Mouse (Mus musculus): ENCODE measurements around the gene Plk5. TPM values are rescaled to one million over a fixed set of nuclear protein-coding genes. Genes with fewer than 3 reads are reported as not detected.
"Not testable (repeated sequence)": the region's sequence is repeated elsewhere in the genome, so short reads cannot be mapped to it uniquely, and the experiment has no call there.

Gene Plk5
- total RNA-seq, 2 experiments from 2014 or later = 30.3 to 30.5 TPM

DNA sequence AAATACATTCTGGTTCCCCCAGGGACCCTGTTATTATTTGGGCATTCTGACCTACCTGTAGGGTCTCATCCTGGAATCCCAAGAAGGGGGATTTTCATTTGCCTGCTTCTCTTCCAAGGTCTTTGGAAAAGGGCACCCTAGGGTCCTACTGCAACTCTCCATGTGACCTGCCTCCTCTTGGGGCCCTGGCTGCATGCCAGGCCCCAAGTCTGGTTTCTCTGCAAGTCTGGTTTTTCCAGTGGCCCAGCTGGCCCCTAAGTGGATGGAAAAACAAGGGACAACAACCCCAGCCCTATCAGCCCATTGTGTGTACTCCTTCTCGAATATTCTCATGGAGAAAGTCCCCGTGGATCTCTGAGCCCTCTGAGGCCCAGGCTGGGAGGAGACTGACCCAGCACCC, 25.4 kb upstream of the Plk5 start:
- DNase-seq (ENCODE audit: low spot score in 2 of 2) = no peak

DNA sequence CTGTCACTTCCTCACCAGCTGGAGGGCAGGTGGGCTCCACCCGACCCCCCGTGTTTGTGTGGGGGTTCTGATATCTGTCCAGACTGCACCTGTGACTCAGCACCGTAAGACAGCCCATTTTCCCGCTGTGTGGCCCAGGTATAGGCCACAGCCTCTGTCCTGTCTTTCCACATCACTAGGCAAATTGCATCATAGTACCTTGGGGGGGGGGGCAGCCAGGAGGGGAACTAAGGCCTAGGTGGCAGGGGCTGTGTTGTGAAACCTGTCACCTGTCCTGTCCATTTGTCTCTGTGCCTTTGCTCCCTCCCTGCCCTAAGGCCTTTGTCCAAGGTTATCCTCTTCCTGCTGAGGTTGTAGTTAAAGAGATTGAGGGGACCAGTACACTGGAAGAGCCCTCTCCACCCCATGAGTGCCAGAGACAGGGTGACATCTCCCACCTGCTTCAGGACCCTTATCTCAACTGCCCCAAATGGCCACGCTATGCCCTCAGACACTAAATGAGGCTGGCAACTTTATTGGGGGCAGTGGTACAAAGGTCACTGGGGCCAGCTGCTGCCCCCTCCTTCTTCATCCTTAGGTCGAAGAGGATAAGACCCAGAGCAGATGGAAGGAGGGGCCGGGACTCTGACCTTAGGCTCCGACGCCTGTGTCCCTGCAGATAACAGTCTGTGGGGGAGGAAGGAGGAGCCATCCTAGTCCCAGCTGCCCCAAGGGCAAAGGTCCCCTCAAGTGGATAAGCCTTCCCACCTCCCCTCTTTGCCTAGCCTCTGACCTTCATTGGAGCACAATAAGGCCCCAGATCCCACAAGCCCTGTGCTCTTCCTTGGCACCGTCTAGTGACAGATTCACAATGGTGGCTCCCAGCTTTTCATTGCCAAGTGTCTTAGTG, 24.4 kb upstream of the Plk5 start:
- no peak for DNase-seq (ENCODE audit: low spot score in 2 of 2)

DNA sequence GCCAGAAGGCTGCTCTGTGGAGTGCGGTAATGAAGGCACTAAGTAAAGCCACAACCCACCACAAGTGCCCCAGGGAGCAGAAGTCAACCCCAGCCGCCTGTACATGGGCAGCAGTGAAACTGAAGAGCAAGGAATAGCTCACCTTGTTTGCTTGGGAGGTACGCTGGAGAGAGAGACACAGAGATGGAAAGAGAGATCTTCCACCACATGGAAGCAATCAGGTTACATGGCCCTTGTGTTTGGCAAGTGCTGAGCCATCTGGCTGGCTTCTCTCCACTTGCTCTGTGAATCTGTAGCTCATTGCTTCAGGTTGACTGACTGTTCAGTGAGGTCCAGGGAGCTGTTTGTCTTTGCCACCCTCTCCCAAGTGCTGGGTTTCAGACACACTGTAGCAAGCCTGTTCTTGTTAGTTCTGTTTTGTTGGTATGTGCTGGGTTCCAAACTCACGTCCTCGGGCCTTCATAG, 23.7 kb upstream of the Plk5 start:
- DNase-seq (ENCODE audit: low spot score in 2 of 2) = no peak

DNA sequence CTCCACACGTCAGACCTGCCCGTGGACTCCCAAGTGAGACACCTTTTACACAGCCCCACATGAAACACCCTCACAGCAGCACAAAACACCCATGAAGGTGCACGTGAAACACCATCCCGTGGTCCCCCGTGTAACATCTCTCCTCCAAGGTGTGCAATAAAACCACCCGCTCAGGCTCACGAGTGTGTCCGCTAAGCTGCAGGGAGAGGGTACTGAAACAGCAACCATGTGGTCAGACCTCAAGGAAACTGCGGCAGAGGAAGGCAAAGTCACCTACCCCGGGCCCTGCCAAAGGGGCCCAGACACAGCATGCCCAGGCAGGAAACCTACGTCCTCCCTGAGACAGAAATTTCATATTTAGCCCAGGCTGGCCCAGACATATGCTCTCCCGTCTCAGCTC, 20.0 kb upstream of the Plk5 start:
- no peak for DNase-seq (ENCODE audit: low spot score in 2 of 2)

DNA sequence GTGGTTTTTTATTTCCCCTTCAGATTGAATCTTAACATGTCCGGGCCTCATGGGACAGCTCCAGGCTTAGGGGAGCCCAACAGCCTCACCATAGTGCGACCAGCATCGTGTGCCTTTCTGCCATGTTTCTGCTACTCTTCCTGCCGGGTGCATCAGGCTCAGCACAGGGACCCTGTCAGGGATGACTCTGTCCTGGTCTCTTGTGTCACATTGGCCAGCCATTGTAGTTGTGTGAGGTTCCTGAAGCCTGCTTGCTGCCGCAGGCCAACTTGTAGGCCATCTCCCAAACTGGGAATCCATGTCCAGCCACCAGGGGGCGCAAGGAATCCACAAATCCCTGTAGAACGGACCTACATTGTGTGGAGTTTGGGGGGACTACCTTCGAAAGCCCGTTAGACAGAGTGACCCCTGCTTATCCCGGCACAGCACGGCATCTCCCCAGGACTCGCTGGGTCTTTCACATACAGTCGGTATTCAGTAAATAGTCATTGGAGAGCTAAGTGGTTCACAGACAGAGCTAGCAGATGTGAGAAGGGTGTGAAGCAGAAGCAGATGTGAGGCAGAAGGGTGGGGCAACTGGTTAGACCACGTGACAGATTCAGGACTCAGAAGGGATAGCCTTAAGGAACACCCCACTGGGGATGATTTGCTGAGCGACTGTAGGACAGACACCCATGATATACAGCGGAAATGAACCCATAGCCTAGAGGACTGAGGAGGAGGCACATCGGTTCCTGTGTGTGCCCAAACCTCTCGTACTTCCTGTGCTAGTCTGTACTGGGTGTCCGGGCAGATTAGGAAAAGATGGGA, 16.1 kb upstream of the Plk5 start:
- DNase-seq (ENCODE audit: low spot score in 2 of 2) = peak; percentile 70 to 90

DNA sequence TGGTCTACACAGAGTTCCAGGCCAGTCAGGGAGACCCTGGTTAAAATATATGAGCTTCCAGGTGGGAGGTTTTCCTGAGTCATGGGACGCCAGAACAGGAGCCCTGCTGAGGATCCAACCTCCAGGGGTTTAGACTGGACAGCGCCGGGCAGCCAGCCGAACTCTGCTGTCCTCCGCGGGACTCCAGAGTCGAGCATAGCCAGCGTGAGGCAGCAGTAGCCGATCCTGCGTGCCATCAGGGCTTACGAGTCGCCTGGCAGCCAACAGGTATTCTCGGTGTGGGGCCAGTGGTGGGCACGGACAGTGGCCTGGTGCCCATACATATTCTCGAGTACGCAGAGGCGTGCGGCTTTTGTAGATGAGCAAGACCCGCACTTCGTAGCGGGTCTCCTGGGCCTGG, 15.2 kb upstream of the Plk5 start:
- DNase-seq (ENCODE audit: low spot score in 2 of 2) = no peak

DNA sequence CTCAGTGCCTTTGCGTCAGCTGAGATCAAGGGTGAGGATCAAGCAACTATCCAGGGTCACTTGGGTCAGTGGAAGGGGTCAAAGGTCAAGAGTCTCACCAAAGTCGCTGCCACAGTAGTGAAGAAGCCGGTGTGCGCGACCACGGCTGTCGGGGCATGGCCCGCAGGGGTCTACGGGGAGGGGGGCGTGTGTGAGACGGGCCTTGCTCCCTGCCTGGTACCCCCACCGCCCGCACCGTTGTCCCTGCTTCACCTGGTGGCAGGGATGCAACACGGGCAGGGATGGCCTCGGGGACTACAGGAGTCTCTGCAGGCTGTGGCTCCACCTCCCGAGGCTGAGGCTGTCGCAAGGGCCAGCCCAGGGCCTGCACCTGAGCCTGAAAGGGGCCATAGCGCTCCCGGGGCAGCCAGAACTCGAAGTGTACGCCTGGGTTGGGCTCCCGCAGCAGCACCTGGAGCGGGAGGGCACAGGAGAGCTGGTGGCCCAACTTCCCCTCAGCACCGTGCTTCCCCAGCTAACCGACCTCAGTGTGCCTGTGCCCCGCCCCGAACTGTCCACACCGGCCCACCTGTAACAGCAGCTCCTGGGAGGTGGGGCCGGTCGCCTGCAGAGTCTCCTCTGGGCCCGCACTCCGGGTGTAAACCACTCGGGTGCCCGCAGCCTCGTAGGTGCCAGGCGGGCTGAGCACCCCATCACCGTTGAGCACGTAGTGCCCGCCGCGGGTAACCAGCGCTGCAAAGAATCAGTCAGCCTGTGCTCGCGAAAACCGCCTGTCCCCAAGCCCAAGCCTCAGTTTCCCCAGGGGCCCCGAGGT, 14.6 kb upstream of the Plk5 start:
- no peak for DNase-seq (ENCODE audit: low spot score in 2 of 2)

DNA sequence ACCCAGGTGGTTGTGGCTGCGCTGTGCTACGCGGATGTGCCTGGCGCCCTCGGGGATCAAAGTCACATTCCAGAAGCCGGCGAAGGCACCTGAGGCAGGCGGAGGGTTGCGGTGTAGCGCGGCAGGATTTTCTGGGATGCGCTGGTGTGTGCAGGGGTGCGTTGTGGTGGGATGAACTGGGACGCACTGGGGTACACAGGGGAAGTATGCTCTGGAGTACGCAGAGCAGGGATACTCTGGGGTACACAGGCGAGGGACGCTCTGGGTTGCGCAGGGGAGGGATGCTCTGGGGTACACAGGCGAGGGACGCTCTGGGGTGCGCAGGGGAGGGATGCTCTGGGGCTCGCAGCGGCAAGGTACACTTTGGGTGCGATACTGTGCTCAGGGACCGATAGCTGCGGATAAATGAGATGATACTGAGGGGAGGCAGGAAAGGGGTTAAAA, 13.9 kb upstream of the Plk5 start:
- no peak for DNase-seq (ENCODE audit: low spot score in 2 of 2)

DNA sequence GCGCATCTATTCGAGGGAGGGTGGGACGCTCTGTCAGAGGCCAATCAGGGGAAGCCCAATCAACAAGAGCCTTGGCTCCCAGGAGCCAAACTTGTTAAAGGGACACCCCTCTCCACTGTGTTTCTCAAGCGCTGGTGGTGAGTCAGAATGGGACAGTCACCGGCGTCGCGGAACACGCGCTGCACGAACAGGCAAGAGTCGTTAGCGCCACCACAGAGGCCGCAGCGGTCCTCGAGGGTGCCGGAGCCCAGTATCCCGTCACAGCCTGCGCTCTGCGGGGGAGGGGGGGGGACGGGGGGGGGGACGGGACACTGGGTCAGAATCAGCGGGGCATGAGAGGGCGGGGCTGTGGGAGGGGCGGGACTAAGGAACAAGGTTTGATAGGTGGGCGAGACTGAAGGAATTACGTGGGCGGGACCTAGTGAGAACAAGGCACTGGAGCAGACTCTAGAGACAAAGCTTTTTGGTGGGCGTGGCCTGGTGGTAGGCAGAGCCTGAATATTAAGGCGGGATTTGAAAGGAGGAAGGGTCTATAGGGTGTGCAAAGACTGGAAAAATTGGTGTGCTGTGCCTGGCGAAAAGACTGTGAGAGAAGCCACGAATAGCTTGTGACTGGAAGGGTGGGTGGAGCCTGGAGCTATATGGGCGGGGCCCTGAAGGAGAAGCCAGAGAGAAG, 13.4 kb upstream of the Plk5 start:
- peak in 1 of 2 experiments; percentile 57 for DNase-seq (ENCODE audit: low spot score in 2 of 2)

DNA sequence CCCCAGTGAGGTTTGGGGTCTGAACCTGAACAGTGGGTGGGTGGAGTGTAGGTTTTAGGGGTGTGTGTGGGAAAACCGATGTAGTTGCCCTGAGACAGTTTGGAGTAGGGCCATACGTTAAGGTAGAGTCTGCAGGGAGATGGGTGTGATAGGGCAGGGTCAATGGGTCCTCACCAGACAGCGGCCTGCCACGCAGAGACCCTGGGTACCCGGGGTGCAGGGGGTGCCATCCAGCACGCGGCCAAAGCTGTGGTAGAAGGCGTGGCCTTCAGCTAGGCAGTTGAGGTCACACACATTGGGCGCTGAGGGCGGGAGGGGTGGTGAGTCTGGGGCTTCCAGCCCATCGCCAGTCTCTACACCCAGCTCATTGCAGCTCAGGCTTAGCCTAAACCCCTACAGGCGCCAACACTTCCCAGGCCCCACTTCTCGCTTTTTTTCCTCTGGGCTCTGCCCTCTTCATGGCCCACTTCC, 12.8 kb upstream of the Plk5 start:
- DNase-seq (ENCODE audit: low spot score in 2 of 2) = no peak

DNA sequence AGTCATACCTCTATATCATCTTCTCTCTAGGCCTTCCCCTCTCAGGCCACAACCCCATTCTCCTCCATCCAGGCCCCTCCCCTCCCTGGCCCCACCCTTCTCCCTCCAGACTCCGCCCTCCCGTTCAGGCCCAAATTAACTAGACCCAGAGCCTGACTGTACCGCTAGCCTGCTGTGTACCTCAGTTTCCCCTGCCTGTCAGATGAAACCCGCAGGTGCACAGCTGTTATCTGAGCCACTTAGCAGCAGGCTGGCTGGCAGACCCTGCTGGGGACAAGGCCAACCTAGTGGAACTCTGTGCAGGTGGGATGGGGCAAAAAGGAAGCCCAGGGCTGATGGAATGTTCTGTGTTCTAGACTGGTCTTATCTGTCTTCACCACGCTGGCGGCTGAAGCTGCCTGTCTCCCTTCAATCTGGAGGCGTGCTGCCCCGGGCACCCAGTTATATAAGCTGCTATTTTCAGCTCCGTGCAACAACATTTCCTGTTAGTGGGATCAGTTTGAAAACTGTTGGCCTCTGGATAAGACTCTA, 12.1 kb upstream of the Plk5 start:
- peak in 1 of 2 experiments; percentile 77 for DNase-seq (ENCODE audit: low spot score in 2 of 2)

DNA sequence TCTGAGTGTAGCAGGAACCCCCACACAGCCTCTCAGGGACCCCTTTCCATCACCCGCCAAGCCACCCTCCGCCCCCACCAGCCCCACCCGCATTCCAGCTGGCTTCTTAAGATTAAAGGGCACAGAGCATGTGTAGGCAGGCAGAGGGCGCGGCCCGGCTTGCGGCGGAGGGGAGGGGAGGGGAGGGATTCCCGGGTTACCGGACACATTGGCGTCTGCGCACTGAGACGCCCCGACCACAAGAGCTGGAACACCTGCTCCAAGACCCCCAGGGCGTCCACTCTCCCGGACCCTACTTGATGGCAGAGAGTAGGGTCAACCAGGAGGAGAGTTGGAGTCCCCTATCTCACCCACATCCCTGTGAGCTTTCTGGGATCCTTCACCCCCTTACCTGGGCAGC, 11.1 kb upstream of the Plk5 start:
- DNase-seq (ENCODE audit: low spot score in 2 of 2) = no peak

DNA sequence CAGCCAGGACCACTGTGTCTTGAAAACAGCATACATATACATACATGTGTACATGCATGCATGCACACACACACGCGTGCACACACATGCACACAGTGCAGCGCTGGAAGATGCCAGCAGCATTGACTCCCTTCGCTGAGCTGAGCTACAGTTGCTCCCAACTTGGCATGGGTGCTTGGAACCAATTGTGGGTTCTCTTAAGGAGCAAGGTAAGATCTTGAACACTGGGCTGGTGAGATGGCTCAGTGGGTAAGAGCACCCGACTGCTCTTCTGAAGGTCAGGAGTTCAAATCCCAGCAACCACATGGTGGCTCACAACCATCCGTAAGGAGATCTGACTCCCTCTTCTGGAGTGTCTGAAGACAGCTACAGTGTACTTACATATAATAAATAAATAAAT, 10.3 kb upstream of the Plk5 start:
- DNase-seq (ENCODE audit: low spot score in 2 of 2) = not testable (repeated sequence)

DNA sequence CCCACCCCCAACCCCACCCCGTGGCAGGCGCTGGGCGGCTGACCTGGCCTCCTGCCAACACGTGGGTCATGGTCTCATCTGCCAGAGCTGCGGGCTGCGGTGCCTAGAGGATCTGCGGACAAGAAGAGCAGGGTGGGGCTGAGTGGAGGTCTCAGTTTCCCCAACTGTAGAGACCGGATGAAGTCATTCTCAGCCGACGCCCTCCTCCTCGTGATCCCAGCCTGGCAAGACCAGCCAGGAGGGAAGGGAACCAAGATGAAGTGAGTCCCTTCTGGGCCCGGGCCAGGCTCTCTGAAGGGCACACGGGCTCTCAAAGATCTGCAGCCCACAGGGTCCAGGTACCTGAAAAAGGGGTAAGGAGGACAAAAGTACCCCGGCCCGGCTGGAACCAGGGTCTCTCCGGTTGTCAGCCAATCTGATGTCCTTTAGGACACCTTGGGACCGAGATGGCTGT, 8.7 kb upstream of the Plk5 start:
- no peak for DNase-seq (ENCODE audit: low spot score in 2 of 2)

DNA sequence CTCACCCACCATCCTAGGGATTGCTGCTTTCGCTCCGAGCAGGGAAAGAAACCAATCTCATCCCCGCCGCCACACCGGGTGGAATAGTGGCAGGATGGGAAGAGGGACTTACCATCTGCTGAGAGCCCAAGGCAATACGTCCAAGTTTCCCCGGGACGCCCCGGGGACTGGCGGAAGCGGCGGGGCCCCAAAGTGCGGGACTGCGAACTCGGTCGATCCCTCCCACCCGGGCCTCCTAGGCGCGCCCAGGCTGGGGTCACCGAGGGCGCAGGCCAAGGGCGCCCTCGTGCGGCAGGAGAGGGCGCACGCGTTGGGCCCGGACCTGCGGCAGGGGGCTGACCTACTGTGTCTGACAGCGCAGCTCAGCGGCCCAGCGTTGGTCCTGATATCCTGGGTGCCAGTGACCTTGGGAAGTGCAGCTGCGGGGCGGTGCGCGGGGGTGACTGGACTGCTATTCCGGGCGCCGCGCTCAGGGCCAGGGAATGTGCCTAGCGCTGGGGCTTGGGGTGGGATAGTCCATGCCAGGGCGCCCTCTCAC, 7.9 kb upstream of the Plk5 start, which contains the start of gene Adamtsl5:
Gene Adamtsl5 (minus strand): TSS at position 169 of the 538 bp plus-strand sequence.
- no peak for DNase-seq (ENCODE audit: low spot score in 2 of 2)

DNA sequence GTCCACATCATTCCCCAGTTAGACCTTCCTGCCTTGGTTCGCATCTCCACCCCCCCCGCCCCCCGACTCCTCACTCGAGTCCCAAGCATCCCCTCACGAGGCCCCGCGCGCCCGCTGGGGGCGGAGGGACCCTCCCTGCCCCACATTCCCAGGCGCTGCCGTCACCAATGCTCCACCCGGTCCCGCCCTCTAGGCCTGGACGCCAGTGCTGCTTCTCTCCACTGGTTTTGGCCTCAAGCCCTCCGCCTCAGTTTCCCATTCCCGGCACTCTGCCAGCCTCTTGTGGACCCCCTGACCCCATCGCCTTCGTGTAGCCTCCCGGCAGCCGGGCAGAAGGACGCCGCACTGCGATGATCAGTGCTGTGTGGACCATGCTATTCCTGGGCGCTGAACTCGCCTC, 7.3 kb upstream of the Plk5 start:
- DNase-seq (ENCODE audit: low spot score in 2 of 2) = no peak

DNA sequence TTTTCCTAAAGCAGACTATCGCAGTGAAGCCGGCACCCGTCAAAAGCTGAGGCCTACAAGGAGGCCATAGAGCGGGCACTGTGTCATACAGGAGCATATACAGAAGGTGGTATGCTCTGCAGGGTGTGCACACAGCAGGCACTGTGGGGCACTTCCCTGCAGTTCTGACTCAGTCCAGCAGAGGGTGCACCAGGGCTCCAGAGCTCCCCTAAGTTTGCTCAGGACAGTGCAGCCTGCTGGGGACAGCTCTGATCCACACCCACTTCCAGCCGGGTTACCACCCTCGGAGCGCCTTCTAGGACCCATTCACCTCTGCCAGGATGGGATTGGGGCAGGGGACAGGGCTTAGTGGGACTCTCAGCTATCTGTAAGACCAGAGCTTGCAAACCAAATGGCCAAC, 6.0 kb upstream of the Plk5 start:
- DNase-seq (ENCODE audit: low spot score in 2 of 2) = peak; percentile 66 to 91

DNA sequence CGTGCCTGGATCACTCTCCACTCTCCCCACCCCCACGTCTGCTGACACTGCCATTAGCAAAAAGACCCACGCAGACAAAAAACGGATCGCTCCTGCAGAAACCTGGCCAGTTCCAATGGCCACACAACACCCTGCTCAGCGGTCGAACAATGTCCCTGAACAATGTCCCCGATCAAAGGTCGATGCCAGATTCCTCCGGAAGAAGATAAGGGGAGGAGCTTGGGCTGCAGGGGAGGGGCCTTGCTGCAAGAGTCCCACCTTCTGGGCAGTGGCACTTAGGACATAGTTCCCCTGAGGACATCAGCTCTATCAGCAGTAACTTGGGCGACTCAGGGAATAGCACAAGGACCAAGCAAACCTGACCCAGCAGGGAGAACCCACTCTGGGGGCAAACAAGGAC, 4.4 kb upstream of the Plk5 start:
- no peak for DNase-seq (ENCODE audit: low spot score in 2 of 2)

DNA sequence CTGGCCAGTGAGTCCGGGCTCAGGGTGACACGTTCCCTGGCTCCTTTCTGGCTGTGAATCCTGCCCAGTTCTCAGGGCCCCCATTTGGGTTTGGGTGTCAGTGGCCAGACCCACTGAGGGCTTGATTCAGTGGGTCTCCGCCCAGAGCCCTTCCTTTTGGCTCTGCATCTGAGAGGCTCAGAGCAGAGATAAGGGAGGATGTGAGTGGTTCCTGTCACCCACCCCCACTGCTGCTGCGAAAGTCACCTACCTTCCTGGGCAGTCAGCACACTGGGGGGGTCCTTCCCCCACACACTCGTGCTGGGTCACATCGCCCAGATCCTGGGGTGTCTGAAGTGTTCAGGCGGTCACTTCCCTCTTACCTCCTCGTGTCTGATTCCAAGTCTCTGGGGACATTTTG, 3.5 kb upstream of the Plk5 start:
- DNase-seq (ENCODE audit: low spot score in 2 of 2) = no peak

DNA sequence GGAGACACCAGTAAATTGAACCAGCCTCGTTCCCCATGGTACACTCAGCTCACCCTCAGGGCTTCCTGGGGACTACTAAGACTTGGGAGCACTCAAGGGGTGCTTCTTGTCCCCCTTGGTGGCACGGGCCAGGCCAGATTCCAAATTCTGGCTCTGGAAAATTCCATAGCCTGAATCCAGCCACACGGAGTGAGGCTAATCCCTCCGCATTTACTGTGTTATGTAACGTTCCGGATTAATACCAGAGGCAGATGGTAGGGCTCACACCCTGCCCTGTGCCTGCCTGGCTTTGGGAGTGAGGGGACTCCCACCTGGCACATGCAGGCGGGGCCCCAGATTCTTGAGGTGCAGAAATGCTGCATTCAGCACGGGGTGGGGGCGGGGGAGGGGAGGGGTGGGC, 828 bp upstream of the Plk5 start:
- peak in 1 of 2 experiments; percentile 69 for DNase-seq (ENCODE audit: low spot score in 2 of 2)

Data from layer of hippocampus, adult 18-20 months (tissue).